Mouse (Mus musculus): Measurements from ENCODE around the gene Ovca2. TPM values are rescaled to one million over a fixed set of nuclear protein-coding genes. Genes with fewer than 3 reads are reported as not detected.
A peak's percentile ranks its signal among the peaks of the same experiment; 100 is the strongest.

Ovca2 gene
- polyA plus RNA-seq, 1 experiment from 2014 or later: 23.9 TPM

DNA sequence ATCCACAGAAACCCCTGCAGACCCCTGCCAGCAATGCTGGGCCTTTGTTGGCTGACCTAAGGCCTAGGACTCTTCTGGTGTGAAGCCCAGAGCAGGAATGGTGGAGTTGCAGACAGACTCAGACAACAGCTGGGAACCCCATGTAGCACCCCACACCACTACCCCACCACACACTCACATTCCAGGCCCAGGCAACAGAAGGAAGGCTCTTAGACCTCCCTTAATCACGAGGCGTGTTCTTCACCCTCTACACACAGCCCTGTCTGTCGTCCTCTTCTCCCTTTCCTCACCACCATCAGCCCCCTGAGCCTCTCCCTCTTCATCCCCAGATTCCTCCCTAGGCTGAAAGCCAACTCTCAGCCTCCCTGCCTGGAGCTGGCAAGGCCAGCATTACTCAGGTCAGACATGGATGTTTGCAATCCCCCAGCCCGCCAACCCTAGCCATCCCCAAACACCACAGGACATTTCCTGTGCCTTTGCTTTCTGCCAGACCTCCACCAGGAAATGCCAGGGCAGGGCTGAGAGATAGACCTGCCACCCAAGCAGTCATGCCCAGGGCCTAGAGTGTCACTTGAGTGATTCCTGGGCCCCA lies 17.1 kb downstream of the Ovca2 start:
- peaks cover 56% of the 10 kb centered on the region for H3K4me1 ChIP-seq (ENCODE audit: control insufficient read depth, insufficient read depth, low read length)

DNA sequence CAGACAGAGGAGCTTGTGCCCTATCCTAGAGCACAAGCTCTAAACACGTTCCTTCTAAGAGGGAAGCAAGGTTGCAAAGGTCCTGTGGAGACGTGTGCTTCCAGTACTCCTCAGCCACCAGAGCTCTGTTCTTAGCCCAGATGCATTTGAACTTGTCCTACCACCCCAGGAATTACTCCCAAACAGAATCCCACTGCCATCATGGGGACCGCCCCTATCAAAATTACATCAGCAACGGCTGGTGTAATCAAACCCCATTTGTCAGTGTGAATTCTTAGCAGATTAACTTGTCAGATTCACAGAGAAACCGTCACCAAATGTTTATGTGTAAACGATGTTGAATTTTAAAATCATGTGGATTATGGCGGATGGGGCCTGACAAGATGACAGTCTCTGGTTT lies 17.7 kb downstream of the Ovca2 start:
- Histone ChIP-seq H3K9ac (ENCODE audit: low read depth, low read length) (no peak overlapping the region), H3K4me3 (ENCODE audit: low read length) (no peak overlapping the region), H3K27me3 (replicated peaks; ENCODE audit: control insufficient read depth, insufficient read depth, low read length) (peaks cover 4% of the 10 kb centered on the region), H3K27ac (ENCODE audit: low read length) (peak overlapping the region; percentile 67), H3K36me3 (ENCODE audit: control insufficient read depth, insufficient read depth, low read length) (peaks cover 12% of the 10 kb centered on the region), H3K4me2 (ENCODE audit: low read depth, low read length) (no peak overlapping the region), H3K4me1 (ENCODE audit: control insufficient read depth, insufficient read depth, low read length) (peaks cover 56% of the 10 kb centered on the region), H3K9me3 (ENCODE audit: control insufficient read depth, low read length) (no peaks in the 10 kb centered on the region)
- 59% methylated on average over 7 of the region's 7 CpGs for WGBS
- ATAC-seq: no peak

More for the DNA sequence above, 17.1 kb downstream of the Ovca2 start:
- no peak for ATAC-seq
- H3K4me2 ChIP-seq (ENCODE audit: low read depth, low read length): no peak overlapping the region
- peak overlapping the region; percentile 67 for H3K27ac ChIP-seq (ENCODE audit: low read length)
- H3K36me3 ChIP-seq (ENCODE audit: control insufficient read depth, insufficient read depth, low read length): peaks cover 12% of the 10 kb centered on the region
- 55% methylated on average over 4 of the region's 4 CpGs for WGBS
- peaks cover 8% of the 10 kb centered on the region for H3K27me3 ChIP-seq (replicated peaks; ENCODE audit: control insufficient read depth, insufficient read depth, low read length)
- no peak overlapping the region for H3K4me3 ChIP-seq (ENCODE audit: low read length)
- 0 out of 2 replicates have a peak overlapping the region, but pooled peaks have one; percentile 36 for H3K9ac ChIP-seq (ENCODE audit: low read depth, low read length)
- H3K9me3 ChIP-seq (ENCODE audit: control insufficient read depth, low read length): no peaks in the 10 kb centered on the region

DNA sequence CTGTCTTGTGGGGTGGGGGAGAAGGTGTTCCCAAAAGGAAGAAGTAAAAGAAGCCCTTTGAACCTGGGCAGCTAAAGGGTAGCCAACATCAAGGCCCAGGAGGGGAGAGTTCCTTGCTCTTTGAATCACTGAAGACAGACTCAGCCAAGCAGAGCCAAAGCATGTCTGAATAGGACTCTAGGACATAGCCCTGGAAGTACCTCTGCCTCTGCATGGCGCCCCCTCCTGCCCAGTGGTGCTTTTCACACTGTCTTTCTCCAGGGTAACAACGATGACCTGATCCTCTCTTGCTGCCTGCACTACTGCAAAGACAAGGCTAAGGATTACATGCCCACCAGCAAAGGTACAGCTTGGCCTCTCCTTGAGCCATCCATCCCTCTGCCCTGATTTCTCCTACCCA lies 19.1 kb downstream of the Ovca2 start:
- Histone ChIP-seq H3K9me3 (ENCODE audit: control insufficient read depth, low read length) (no peaks in the 10 kb centered on the region), H3K4me1 (ENCODE audit: control insufficient read depth, insufficient read depth, low read length) (peaks cover 49% of the 10 kb centered on the region), H3K36me3 (ENCODE audit: control insufficient read depth, insufficient read depth, low read length) (peaks cover 9% of the 10 kb centered on the region), H3K27me3 (replicated peaks; ENCODE audit: control insufficient read depth, insufficient read depth, low read length) (0 out of 2 replicates have a peak, but pooled peaks cover under 1% of the 10 kb centered on the region), H3K4me2 (ENCODE audit: low read depth, low read length) (no peak overlapping the region), H3K4me3 (ENCODE audit: low read length) (no peak overlapping the region), H3K9ac (ENCODE audit: low read depth, low read length) (no peak overlapping the region), H3K27ac (ENCODE audit: low read length) (0 out of 2 replicates have a peak overlapping the region, but pooled peaks have one; percentile 35)
- no peak for ATAC-seq
- WGBS: 56% methylated on average over 2 of the region's 2 CpGs

DNA sequence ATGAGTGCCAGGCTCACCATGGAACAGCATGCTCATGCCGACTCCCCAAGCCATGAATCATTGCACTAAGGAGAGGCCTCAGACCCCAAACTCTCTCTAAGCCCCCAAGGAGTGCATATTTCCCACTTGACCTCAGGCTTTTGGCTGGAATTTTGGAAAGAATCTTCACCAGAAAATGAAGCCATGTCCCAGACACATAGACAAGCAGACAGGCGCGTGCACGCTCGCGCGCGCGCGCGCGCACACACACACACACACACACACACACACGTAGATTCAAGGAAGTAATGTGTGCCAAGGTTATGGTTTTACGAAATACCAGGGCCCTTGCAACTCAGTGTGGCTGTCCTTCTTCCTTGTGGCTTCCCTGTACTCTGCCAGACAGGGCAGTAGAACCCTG lies 20.2 kb downstream of the Ovca2 start:
- H3K4me2 ChIP-seq (ENCODE audit: low read depth, low read length): no peak overlapping the region
- peaks cover 7% of the 10 kb centered on the region for H3K36me3 ChIP-seq (ENCODE audit: control insufficient read depth, insufficient read depth, low read length)
- H3K27me3 ChIP-seq (replicated peaks; ENCODE audit: control insufficient read depth, insufficient read depth, low read length): no peaks in the 10 kb centered on the region
- no peak overlapping the region for H3K4me3 ChIP-seq (ENCODE audit: low read length)
- H3K9ac ChIP-seq (ENCODE audit: low read depth, low read length): no peak overlapping the region
- no peak for ATAC-seq
- H3K9me3 ChIP-seq (ENCODE audit: control insufficient read depth, low read length): no peaks in the 10 kb centered on the region
- H3K27ac ChIP-seq (ENCODE audit: low read length): 0 out of 2 replicates have a peak overlapping the region, but pooled peaks have one; percentile 10
- H3K4me1 ChIP-seq (ENCODE audit: control insufficient read depth, insufficient read depth, low read length): peaks cover 45% of the 10 kb centered on the region
- 81% methylated on average over 14 of the region's 14 CpGs for WGBS

DNA sequence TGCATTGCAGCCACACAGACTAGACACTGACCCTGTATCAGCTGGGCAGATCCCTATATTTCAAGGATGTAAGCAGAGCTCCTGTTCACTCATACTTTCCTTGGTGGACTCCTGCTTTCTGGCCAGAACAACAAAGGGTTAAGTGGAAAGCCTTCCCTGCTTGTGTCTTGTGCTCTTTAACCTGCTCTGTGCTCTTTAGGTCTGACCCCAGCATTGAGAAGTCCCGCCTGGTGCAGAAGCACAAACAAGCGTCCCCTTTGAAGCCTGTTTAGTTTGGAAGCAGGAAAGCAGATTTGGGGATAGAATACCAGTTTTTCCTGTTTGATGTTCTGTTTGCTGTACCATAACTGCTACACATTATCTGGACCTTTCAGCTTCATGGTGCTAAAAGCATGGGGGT lies 20.7 kb downstream of the Ovca2 start:
- H3K4me2 ChIP-seq (ENCODE audit: low read depth, low read length): no peak overlapping the region
- no peak for ATAC-seq
- H3K4me1 ChIP-seq (ENCODE audit: control insufficient read depth, insufficient read depth, low read length): peaks cover 41% of the 10 kb centered on the region
- no peaks in the 10 kb centered on the region for H3K9me3 ChIP-seq (ENCODE audit: control insufficient read depth, low read length)
- H3K9ac ChIP-seq (ENCODE audit: low read depth, low read length): peak overlapping the region; percentile 2; the same call in 1 of the 2 replicates
- H3K4me3 ChIP-seq (ENCODE audit: low read length): no peak overlapping the region
- H3K27ac ChIP-seq (ENCODE audit: low read length): no peak overlapping the region
- H3K27me3 ChIP-seq (replicated peaks; ENCODE audit: control insufficient read depth, insufficient read depth, low read length): no peaks in the 10 kb centered on the region
- 33% methylated on average over 2 of the region's 2 CpGs for WGBS
- 0 out of 2 replicates have a peak, but pooled peaks cover 3% of the 10 kb centered on the region for H3K36me3 ChIP-seq (ENCODE audit: control insufficient read depth, insufficient read depth, low read length)

DNA sequence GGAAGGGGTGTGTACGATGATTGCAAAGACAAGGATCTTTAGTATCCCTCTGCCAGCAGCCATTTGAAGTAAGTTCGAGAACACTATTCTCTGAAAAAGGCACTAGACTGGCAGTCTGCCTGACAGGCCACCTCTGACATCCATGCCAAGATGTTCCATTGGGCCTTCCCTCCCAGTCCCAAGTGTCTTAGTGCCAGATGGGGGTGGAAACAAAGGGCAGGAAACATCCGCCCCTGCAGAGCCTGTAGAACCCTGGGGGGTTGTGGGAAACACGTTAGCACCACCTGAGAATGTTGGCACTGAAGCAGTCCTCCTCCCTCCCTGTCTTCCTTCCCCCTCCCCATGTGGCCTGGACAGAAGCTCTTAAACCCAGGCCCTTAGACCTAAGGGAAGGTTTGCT lies 21.6 kb downstream of the Ovca2 start:
- 48% methylated on average over 4 of the region's 4 CpGs for WGBS
- H3K27me3 ChIP-seq (replicated peaks; ENCODE audit: control insufficient read depth, insufficient read depth, low read length): no peaks in the 10 kb centered on the region
- no peak overlapping the region; the same call in 1 of the 2 replicates for H3K27ac ChIP-seq (ENCODE audit: low read length)
- no peak overlapping the region for H3K4me2 ChIP-seq (ENCODE audit: low read depth, low read length)
- H3K9ac ChIP-seq (ENCODE audit: low read depth, low read length): peak overlapping the region; percentile 2; the same call in 1 of the 2 replicates
- H3K36me3 ChIP-seq (ENCODE audit: control insufficient read depth, insufficient read depth, low read length): 0 out of 2 replicates have a peak, but pooled peaks cover 3% of the 10 kb centered on the region
- ATAC-seq: no peak
- H3K4me1 ChIP-seq (ENCODE audit: control insufficient read depth, insufficient read depth, low read length): peaks cover 40% of the 10 kb centered on the region
- H3K9me3 ChIP-seq (ENCODE audit: control insufficient read depth, low read length): no peaks in the 10 kb centered on the region
- no peak overlapping the region for H3K4me3 ChIP-seq (ENCODE audit: low read length)

DNA sequence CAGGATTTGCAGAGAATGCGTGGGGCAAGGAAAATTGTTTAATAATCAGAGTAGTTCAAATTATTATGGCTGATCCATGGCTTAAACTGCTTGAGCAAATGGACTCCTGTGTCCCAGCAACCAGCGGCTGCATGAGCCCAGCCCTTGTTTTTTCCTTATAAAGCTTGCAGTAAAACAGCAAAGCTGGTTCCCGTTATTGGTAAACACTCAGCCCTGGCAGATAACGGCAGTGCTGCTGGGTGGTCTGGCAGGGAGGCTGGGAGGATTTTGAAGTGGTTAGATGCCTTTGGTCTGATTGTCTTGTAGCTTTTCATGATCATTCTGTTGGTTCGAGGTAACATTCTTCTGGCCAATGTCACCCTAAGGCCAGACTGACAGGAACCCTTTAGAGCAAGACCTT lies 22.2 kb downstream of the Ovca2 start:
- peak overlapping the region; percentile 39; the same call in 1 of the 2 replicates for H3K9ac ChIP-seq (ENCODE audit: low read depth, low read length)
- ATAC-seq: no peak
- WGBS: 35% methylated on average over 5 of the region's 5 CpGs

DNA sequence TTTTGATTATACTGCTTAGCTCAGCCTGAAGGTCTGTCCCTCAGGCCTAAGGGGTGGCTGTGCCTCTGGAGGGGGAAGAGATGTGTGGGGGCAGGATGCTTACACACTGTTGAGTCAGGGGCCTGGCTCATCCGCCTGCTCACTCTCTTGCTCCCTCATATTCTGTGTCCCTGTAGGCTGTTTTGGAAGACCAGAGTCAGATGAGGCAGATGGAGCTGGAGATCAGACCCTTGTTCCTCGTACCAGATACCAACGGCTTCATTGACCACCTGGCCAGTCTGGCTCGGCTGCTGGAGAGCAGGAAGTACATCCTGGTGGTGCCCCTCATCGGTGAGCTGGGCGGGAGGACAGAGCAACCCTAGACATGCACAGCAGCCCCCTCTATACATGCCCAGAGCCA lies 22.6 kb downstream of the Ovca2 start:
- Histone ChIP-seq H3K4me3 (ENCODE audit: low read length) (no peak overlapping the region), H3K4me2 (ENCODE audit: low read depth, low read length) (no peak overlapping the region), H3K4me1 (ENCODE audit: control insufficient read depth, insufficient read depth, low read length) (peaks cover 36% of the 10 kb centered on the region), H3K27me3 (replicated peaks; ENCODE audit: control insufficient read depth, insufficient read depth, low read length) (no peaks in the 10 kb centered on the region), H3K27ac (ENCODE audit: low read length) (peak overlapping the region; percentile 70), H3K36me3 (ENCODE audit: control insufficient read depth, insufficient read depth, low read length) (0 out of 2 replicates have a peak, but pooled peaks cover 3% of the 10 kb centered on the region), H3K9ac (ENCODE audit: low read depth, low read length) (peak overlapping the region; percentile 39), H3K9me3 (ENCODE audit: control insufficient read depth, low read length) (no peaks in the 10 kb centered on the region)
- WGBS: 50% methylated on average over 6 of the region's 6 CpGs
- ATAC-seq: no peak

More for the DNA sequence above, 22.2 kb downstream of the Ovca2 start:
- Histone ChIP-seq H3K4me3 (ENCODE audit: low read length) (no peak overlapping the region), H3K4me2 (ENCODE audit: low read depth, low read length) (no peak overlapping the region), H3K27me3 (replicated peaks; ENCODE audit: control insufficient read depth, insufficient read depth, low read length) (no peaks in the 10 kb centered on the region), H3K9me3 (ENCODE audit: control insufficient read depth, low read length) (no peaks in the 10 kb centered on the region), H3K27ac (ENCODE audit: low read length) (peak overlapping the region; percentile 70), H3K4me1 (ENCODE audit: control insufficient read depth, insufficient read depth, low read length) (peaks cover 36% of the 10 kb centered on the region), H3K36me3 (ENCODE audit: control insufficient read depth, insufficient read depth, low read length) (0 out of 2 replicates have a peak, but pooled peaks cover 3% of the 10 kb centered on the region)

DNA sequence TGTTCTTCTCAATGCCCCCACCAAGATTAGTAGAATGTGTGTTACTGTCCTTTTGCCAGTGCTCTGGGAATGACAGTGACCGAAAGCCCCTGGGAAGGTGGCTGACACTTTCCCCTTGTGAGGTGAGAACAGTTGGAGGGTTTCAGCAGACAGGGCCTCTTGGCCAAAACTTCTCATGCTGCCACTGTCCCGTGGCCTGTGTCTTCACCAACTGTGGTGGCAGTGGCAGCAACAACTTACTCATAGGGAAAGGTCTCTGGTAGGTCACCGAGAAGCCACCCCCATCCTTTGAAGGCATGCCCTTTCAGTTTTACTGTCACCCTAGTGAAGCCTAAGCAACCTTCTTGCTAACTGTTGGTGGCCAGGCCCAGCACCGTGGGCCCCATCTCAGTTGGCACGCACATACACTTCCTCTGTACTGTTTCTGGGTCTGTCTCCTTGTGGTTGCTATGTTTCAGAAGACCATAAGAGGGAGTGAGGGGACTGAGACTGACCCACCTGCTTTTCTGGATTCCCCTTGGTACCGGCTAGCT lies 24.5 kb downstream of the Ovca2 start:
- ATAC-seq: no peak
- 0 out of 2 replicates have a peak overlapping the region, but pooled peaks have one; percentile 1 for H3K27ac ChIP-seq (ENCODE audit: low read length)

More for the DNA sequence above, 24.5 kb downstream of the Ovca2 start:
- Histone ChIP-seq H3K9me3 (ENCODE audit: control insufficient read depth, low read length) (no peaks in the 10 kb centered on the region), H3K4me3 (ENCODE audit: low read length) (no peak overlapping the region), H3K9ac (ENCODE audit: low read depth, low read length) (no peak overlapping the region; the same call in 1 of the 2 replicates), H3K4me2 (ENCODE audit: low read depth, low read length) (no peak overlapping the region), H3K36me3 (ENCODE audit: control insufficient read depth, insufficient read depth, low read length) (no peaks in the 10 kb centered on the region), H3K4me1 (ENCODE audit: control insufficient read depth, insufficient read depth, low read length) (peaks cover 36% of the 10 kb centered on the region), H3K27me3 (replicated peaks; ENCODE audit: control insufficient read depth, insufficient read depth, low read length) (no peaks in the 10 kb centered on the region)
- 71% methylated on average over 6 of the region's 6 CpGs for WGBS
